Mouse (Mus musculus) fibroblast of lung, adult 2 months (primary cell): ENCODE measurements around the gene Tbcd.

Source experiments
- DNase-seq: peaks from one replicate; pipeline ENCODE4 v3.0.0-alpha.2; 2011; ENCODE audit warnings: low read depth

Tbcd gene

GRCm38 (mm10) chr11:121564265-121564664, 112.5 kb downstream of the Tbcd start:
- no peak for DNase-seq

- DNase-seq, result no peak
These were observed 130.1 kb downstream of the Tbcd start for GRCm38 (mm10) chr11:121581856-121582255.

DNA sequence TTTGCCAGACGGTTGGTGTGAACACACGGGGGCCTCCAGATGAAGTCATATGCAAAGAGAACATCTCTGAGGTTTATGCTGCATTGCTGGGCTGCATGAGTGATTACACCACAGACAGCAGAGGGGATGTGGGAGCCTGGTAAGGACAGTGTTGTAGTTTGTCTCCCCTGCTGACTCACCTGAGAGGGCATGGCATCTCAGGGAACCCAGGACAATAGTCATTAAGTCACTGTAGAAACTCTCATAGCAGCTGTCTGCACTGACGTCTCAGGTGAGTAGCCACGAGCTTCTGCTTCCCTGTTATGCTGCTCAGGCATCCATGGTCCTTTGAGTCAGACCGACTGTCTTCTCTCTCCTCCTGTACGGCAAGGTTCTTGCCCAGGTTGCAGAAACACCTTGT, 145.5 kb downstream of the Tbcd start:
- no peak for DNase-seq

- DNase-seq, result peak; percentile 42
These were observed 149.7 kb downstream of the Tbcd start for GRCm38 (mm10) chr11:121601422-121601821.

DNA sequence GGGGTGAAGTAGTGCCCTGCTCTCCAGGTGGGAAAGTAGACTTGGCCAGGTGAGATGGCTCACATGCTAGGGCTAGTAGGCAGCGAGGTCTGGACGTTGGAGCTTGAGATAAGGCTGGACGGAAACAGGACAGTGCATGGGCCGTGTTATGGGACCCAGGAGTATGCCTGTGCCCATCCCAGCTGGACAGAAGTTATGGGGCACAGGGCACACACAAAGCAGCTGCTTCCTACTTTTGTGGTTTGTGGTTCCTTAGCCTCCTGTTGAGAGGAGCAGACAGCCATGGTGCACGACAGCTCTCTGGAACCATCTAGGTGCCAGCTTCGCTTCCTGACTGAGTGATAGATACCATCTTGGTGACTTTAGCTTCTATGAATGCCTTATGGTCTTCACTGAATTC, 153.9 kb downstream of the Tbcd start:
- DNase-seq, result no peak

DNA sequence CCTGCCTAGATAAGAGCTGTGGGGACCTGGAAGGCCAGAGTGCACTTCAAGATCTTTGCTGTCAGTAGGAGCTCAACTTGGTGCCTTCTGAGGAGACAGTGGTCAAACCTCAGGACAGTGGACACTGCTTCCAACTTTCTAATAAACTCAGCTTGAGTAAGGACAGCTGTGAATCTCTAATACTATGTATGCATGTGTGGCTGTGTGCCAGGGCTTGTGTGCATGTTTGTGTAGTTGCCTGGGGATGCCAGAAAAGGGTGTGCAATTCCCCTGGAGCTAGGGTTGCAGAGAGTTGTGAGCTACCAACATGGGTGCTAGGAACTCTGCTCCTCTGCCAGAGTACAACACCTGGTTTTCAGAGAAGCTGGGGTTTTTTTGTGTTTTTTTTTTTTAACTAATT, 159.2 kb downstream of the Tbcd start:
- DNase-seq, result no peak

DNA sequence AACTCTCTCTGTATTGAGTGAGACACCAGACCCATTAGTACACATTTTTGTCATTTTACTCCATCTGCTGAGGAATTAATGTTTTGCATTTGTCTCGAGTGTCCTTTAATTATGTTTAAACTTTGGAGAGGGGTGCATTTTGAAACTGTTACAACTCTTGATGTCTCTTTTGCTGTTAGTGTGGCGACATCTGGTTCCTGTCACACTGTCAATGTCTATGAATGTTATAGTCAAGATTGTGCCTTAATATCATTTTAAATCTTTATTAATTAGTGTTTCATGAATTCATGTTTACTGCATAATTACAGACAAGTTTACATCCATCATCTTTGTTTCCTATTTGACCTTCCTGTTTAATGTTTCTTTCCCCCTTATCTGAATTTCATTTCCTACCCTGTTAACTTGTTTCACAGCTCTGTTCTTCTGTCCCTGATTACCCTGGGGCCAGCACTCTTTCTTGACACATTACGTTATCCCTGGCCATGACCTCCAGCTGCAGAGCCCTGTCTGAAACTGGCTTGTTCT, 164.3 kb downstream of the Tbcd start:
- no peak for DNase-seq

DNA sequence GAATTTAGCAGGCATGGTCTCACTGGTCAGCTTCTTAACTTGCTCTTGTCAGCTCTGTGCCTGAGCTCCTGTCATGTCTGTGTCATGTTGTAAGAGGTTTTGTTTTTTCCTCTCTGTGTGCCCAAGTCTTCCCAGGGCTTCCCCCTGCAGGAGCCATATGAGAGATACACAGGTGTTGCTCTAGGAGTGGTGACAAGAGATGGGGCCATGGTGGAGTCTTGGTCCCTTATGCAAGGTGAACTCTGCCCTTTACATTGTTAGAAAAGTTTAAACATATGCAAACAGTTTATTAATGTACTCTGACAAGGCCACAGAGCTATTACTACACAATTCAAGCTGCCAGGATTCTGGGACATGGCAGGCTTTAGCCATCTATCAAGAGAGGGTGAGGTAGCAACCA, 164.8 kb downstream of the Tbcd start:
- DNase-seq, result no peak

- DNase-seq, result no peak
These were observed 165.6 kb downstream of the Tbcd start for GRCm38 (mm10) chr11:121617371-121617770.

GRCm38 (mm10) chr11:121625007-121625406, 173.3 kb downstream of the Tbcd start:
- no peak for DNase-seq

DNA sequence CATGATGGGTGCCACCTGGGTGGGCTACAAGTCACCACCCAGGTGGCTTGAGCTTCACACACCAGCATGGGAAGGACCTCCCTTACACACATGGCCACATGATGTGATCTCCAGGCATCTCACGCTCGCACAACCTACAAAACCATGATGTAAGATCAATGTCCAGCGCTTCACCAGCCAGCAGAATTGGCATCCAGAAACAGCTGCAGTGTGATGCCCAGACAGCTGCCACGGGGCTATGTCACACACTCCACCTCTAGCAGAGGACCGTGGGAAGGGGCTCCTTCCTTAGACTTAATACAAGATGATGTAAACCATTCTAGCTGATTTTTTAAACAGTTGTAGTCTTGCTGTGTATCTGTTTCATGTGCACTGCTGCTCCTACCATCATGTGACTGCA, 175.8 kb downstream of the Tbcd start:
- DNase-seq, result no peak

GRCm38 (mm10) chr11:121629529-121629928, 177.8 kb downstream of the Tbcd start:
- no peak for DNase-seq

DNA sequence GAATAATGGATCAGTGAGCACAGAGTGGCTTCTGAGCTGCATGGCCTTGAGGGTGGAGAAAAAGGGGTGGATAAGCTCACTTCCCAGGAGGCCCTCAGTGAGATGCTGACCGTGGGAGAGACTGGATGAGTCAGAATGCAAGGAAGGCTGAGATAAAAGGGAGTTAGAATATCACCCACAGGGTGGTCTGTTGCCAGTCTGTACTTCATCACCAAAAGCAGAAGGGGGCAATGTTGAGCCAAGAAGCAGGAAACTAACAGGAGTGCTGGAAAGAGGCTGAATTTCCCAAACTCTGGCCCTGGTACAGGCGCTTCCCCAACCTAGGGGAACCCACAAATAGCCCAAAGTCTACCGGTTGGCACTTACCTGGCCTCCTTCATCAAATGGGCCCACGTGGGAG, 178.7 kb downstream of the Tbcd start:
- DNase-seq, result no peak

DNA sequence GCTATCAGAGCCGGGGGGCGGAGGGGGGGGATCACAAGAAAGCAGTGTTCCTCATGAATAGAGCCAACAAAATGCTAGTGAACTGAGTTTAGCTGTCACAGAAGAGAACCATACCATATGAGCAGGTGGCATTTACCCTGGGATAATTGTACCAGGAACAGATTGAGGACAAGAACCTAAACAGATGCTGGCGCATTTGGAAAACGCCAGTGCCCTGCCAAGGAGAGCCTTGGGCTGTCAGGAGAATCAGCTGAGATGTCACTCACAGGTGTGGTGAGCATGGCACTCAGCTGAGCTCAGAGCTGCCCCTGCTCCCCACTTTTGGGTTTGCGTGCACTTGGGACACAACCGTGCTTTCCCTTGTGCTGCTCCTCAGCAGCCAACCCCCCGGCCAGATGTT, 179.7 kb downstream of the Tbcd start:
- no peak for DNase-seq

- DNase-seq, result no peak
These were observed 184.9 kb downstream of the Tbcd start for GRCm38 (mm10) chr11:121636646-121637045.

GRCm38 (mm10) chr11:121641501-121642145, 189.9 kb downstream of the Tbcd start:
- no peak for DNase-seq

GRCm38 (mm10) chr11:121645394-121645793, 193.6 kb downstream of the Tbcd start:
- DNase-seq, result no peak

GRCm38 (mm10) chr11:121647321-121647720, 195.6 kb downstream of the Tbcd start:
- peak; percentile 29 for DNase-seq

DNA sequence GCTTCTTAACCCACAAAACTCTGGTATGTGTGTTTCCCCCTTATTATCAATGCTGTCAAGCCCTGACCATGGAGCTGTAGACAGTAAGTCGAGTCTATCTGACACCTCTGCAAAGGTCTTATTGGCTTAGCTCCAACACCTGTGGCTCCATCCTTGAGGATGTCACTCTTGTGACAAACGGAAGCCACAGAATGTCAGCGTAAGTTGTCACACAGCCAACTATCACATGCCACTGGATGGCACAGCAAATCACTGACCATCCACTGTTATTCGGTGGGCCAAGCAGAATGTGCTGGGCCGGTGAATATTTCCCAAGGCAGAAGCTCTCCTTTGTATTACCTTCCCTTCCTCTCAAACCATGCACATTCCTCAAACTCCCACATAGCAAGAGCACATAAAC, 196.4 kb downstream of the Tbcd start:
- DNase-seq, result no peak

- peak; percentile 69 for DNase-seq
These were observed 198.2 kb downstream of the Tbcd start for GRCm38 (mm10) chr11:121649900-121650299.

- DNase-seq, result no peak
These were observed 198.9 kb downstream of the Tbcd start for GRCm38 (mm10) chr11:121650668-121651067.

DNA sequence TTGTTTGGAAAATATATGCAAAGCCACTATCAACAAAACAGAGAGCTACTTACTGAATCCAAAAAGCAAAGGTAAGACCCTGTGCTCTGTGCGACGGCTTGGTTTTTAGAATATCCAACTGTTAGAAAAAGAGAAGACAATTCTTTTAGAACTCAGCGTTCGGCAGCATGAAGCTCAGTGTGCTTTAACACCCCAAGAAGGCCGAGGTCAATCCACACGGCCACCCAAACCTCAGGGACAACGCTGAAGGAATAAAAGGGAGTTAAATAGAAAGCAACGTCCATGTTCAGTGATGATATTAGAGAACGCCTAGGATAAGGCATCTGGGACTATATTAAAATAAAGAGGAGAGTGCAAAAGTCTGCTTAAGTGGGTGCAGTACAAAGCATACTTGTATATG, 199.8 kb downstream of the Tbcd start:
- DNase-seq, result no peak

DNA sequence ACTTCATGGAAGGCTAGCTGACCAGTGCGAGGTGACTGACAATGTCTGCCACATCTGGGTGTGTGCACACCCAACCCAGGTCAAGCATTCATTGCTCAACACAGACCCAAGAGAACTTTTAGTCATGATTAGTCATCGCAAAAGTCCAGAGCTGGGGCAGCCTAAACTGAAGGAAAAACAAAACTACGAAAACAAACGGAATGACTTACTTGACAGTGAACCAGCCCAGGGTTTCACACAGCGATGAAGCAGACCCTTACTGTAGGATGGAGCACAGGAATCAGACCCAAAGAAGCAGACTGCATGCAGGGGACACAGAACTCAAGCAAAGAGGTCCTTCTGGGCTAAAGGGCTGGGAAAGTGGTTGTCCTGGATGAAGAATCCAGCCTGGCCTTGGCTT, 200.2 kb downstream of the Tbcd start:
- peak; percentile 81 for DNase-seq

DNA sequence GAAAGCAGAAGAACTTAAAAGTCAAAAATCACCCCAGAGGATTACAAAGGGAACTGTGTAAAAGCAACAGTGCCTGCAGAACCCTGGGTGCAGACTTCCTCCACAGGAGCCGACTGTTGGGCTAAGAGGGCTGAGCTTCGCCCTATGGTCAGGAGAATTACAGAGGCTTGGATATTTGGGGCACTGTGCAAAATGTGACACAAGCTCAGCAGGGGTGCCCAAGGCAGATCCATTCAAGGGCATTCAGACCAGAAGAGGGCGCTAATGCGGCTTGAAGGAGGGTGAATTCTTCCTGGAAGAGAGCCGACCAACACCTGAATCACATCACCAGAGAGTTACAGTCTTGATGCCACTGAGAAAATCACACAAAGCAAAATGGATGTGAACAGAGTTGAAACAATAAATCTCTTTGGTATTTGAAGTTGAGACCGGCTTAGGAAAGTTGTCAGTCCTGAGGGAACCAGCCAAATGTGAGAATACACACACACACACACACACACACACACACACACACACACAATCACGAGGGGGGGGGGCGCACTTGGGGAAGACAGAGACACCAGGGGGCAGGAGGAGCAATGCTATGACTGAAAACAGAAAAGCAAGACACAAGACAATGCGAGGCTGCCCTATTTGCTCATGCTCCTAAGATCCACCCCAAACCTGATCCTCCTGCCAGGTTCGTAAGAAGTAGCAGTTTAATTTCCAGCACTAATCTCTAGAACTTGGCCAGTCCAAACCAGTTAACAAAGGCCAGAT, 201.0 kb downstream of the Tbcd start:
- DNase-seq, result peak; percentile 44
